Mouse (Mus musculus) lung, adult 2 months (tissue): ENCODE data around the gene Serping1. TPM values are rescaled to one million over a fixed set of nuclear protein-coding genes. Genes with fewer than 3 reads are reported as not detected.

Experiments used
- DNase-seq: peaks from one replicate; pipeline ENCODE4 v3.0.0; 2022
- H3K4me1 ChIP-seq: fragments of 200-500 bp; 2 replicates; pipeline ENCODE4 v1.6.1; 2011; ENCODE audit warnings: low read length; ENCODE audit not compliant: control insufficient read depth, insufficient read depth
- H3K4me3 ChIP-seq: fragments of 200-500 bp; replicated peaks from 2 replicates; pipeline ENCODE3; 2011; ENCODE audit warnings: low read depth, mild to moderate bottlenecking, control low read depth, low read length; ENCODE audit errors: extremely low read depth
- CTCF ChIP-seq: fragments of 200-500 bp; IDR thresholded peaks from 2 replicates; pipeline ENCODE4 v1.5.1; 2011; ENCODE audit warnings: mild to moderate bottlenecking, low read length, control low read depth; ENCODE audit not compliant: insufficient read depth
- POLR2A ChIP-seq: fragments of 200-500 bp; IDR thresholded peaks from 2 replicates; pipeline ENCODE4 v1.6.1; 2011; ENCODE audit warnings: low read depth, mild to moderate bottlenecking, control low read depth, low read length, borderline replicate concordance; ENCODE audit errors: extremely low read depth
- WGBS: fragments of 180-500 bp; shearing (Covaris S2); methylation state at CpG from one replicate; pipeline ENCODE4 v1.1.7; 2018; 5-methylcytosine and 5-hydroxymethylcytosine counted together
- polyA plus RNA-seq: library from polyadenylated mRNA; depleted of rRNA; stranded (reverse); fragments of >200 nt; gene quantifications from 2 replicates; pipeline ENCODE4 v1.2.3, GENCODE M21; 2012

Serping1 gene
- polyA plus RNA-seq, 1 experiment: 853 TPM

- no peak for TF ChIP-seq POLR2A
- no peak for TF ChIP-seq CTCF
- H3K4me1 ChIP-seq: no peaks in the 10 kb centered on the region
- 61% methylated on average over 3 of the region's 3 CpGs for WGBS
- H3K4me3 ChIP-seq: no peak overlapping the region
- no peak for DNase-seq
Measured at GRCm38 (mm10) chr2:84788316-84788715, 13.1 kb upstream of the Serping1 start.

- 52% methylated on average over 3 of the region's 3 CpGs for WGBS
- Histone ChIP-seq H3K4me1 (no peaks in the 10 kb centered on the region), H3K4me3 (no peak overlapping the region)
- no peak for TF ChIP-seq CTCF
- no peak for TF ChIP-seq POLR2A
- no peak for DNase-seq
Measured at GRCm38 (mm10) chr2:84783840-84784566, 8.8 kb upstream of the Serping1 start.

GRCm38 (mm10) chr2:84783315-84783714 is 8.1 kb upstream of the Serping1 start:
- no peak overlapping the region for H3K4me3 ChIP-seq
- WGBS: 79% methylated on average over 1 of the region's 1 CpGs
- no peak for DNase-seq
- TF ChIP-seq POLR2A (no peak), CTCF (no peak)
- H3K4me1 ChIP-seq: no peaks in the 10 kb centered on the region

- DNase-seq: no peak
- 41% methylated on average over 6 of the region's 6 CpGs for WGBS
- no peak overlapping the region for H3K4me3 ChIP-seq
- no peaks in the 10 kb centered on the region for H3K4me1 ChIP-seq
- no peak for TF ChIP-seq POLR2A
- TF ChIP-seq CTCF: peak; percentile 24; the same call in 1 of the 2 replicates
Measured at GRCm38 (mm10) chr2:84779210-84779609, 4.0 kb upstream of the Serping1 start.

GRCm38 (mm10) chr2:84777706-84778105 is 2.5 kb upstream of the Serping1 start:
- 52% methylated on average over 3 of the region's 3 CpGs for WGBS

GRCm38 (mm10) chr2:84775665-84776064 is 421 bp upstream of the Serping1 start:
- no peak for DNase-seq
- H3K4me1 ChIP-seq: no peaks in the 10 kb centered on the region
- no peak overlapping the region for H3K4me3 ChIP-seq
- 58% methylated on average over 6 of the region's 6 CpGs for WGBS
- TF ChIP-seq CTCF (no peak), POLR2A (no peak)

More at GRCm38 (mm10) chr2:84777706-84778105, 2.5 kb upstream of the Serping1 start:
- Histone ChIP-seq H3K4me1 (no peaks in the 10 kb centered on the region), H3K4me3 (no peak overlapping the region)
- no peak for DNase-seq
- TF ChIP-seq POLR2A (no peak), CTCF (no peak)

GRCm38 (mm10) chr2:84774751-84775150 is 493 bp downstream of the Serping1 start:
- TF ChIP-seq CTCF: no peak
- peak; percentile 77; the same call in 1 of the 2 replicates for TF ChIP-seq POLR2A
- Histone ChIP-seq H3K4me3 (peak overlapping the region; percentile 69), H3K4me1 (no peaks in the 10 kb centered on the region)
- 21% methylated on average over 15 of the region's 15 CpGs for WGBS
- DNase-seq: peak; percentile 51

- Histone ChIP-seq H3K4me3 (peak overlapping the region; percentile 44), H3K4me1 (no peaks in the 10 kb centered on the region)
- DNase-seq: no peak
- 66% methylated on average over 5 of the region's 5 CpGs for WGBS
- TF ChIP-seq CTCF: no peak
- no peak for TF ChIP-seq POLR2A
Measured at GRCm38 (mm10) chr2:84773195-84773594, 2.0 kb downstream of the Serping1 start.

GRCm38 (mm10) chr2:84772454-84772853 is 2.8 kb downstream of the Serping1 start:
- H3K4me3 ChIP-seq: no peak overlapping the region
- WGBS: 73% methylated on average over 4 of the region's 4 CpGs
- DNase-seq: no peak
- no peak for TF ChIP-seq CTCF
- no peak for TF ChIP-seq POLR2A
- H3K4me1 ChIP-seq: no peaks in the 10 kb centered on the region

- 58% methylated on average over 6 of the region's 6 CpGs for WGBS
- TF ChIP-seq CTCF: no peak
- TF ChIP-seq POLR2A: peak; percentile 40; the same call in 1 of the 2 replicates
- Histone ChIP-seq H3K4me3 (no peak overlapping the region), H3K4me1 (no peaks in the 10 kb centered on the region)
- DNase-seq: no peak
Measured at GRCm38 (mm10) chr2:84770501-84770900, 4.7 kb downstream of the Serping1 start.
